Mouse (Mus musculus) brown adipose tissue, adult 24 weeks (tissue): Measurements from ENCODE around the gene Zdhhc12. TPM values are rescaled to one million over a fixed set of nuclear protein-coding genes. Genes with fewer than 3 reads are reported as not detected.

Experiments
- H3K27ac ChIP-seq: fragments of 200-500 bp; replicated peaks from 2 replicates; pipeline ENCODE4 v1.5.1; 2012; ENCODE audit warnings: low read depth, mild to moderate bottlenecking, low read length
- H3K4me1 ChIP-seq: fragments of 200-500 bp; 2 replicates; pipeline ENCODE4 v1.6.1; 2012; ENCODE audit warnings: low read length, mixed read lengths; ENCODE audit not compliant: control insufficient read depth, insufficient read depth, insufficient read length
- H3K4me3 ChIP-seq: fragments of 200-500 bp; 2 replicates; pipeline ENCODE4 v1.5.1; 2012; ENCODE audit warnings: low read depth, mild to moderate bottlenecking, low read length, moderate library complexity; ENCODE audit not compliant: insufficient read depth
- polyA plus RNA-seq: library from polyadenylated mRNA; stranded (reverse); fragments of >200 nt; gene quantifications from 2 replicates; pipeline ENCODE4 v1.2.4, GENCODE M21; 2012; ENCODE audit not compliant: missing spikeins, insufficient read depth, insufficient read length

Gene Zdhhc12
- polyA plus RNA-seq, 1 experiment, result 5.7 TPM

DNA sequence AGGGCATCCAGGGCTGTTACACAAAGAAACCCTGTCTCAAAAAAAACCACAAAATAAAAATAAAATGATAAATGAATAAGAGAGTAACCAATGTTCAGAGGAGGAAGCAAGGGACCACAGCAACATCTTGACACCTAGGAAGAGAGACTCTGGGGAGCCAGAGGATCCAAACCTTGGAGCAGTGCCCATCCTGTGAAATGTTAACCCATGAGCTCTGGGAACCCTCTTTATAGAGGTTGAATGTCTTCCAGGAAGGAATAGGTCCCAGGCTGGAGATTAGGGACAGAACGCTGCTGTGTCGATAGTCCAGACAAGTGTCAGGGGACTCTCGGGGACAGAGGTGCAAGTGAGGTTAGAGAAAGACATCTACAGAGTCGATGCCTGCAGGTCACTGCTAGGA lies 26.8 kb upstream of the Zdhhc12 start:
- H3K4me1 ChIP-seq, result no peaks in the 10 kb centered on the region
- no peak overlapping the region for H3K4me3 ChIP-seq
- no peak overlapping the region for H3K27ac ChIP-seq

DNA sequence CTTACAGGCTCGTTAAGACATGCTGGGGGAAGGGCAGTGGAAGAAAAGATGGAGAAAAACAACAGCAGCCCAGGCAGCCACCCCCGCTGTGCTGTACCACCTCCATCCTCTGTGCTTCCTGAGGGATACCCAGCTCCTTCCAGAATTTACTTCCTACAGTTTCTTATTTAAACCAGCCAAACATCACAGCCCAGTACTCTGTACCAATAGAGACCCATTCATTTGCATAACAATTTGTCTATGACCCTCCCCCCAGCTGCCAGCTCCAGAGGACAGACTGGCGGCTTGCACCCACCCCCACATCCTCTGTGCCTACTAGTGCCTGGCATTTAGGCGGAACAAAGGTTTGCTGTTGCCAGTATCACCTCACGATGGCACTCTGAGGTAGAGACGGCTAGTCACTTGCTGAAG lies 26.2 kb upstream of the Zdhhc12 start:
- H3K4me1 ChIP-seq, result no peaks in the 10 kb centered on the region
- no peak overlapping the region for H3K27ac ChIP-seq
- H3K4me3 ChIP-seq, result no peak overlapping the region

DNA sequence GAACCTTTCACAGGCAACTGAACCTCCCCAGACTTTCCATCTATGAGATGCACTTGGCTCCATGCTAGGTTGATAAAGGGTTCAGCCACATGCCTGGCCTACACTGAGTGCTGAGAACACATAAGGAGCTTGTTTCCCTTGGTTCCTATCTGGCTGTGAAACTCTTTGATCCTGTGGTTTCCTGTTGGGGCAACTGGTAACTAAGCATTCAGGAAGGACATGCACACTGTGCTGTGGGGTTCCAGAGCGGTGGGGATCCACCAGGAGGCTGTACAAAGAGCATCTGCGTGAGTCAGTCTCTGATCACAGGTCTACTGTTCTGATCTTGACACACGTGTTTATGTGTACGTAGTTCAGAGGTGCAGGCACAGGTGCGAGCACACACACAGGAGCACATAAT lies 19.1 kb upstream of the Zdhhc12 start:
- no peak overlapping the region for H3K27ac ChIP-seq
- H3K4me3 ChIP-seq, result no peak overlapping the region
- H3K4me1 ChIP-seq, result no peaks in the 10 kb centered on the region

DNA sequence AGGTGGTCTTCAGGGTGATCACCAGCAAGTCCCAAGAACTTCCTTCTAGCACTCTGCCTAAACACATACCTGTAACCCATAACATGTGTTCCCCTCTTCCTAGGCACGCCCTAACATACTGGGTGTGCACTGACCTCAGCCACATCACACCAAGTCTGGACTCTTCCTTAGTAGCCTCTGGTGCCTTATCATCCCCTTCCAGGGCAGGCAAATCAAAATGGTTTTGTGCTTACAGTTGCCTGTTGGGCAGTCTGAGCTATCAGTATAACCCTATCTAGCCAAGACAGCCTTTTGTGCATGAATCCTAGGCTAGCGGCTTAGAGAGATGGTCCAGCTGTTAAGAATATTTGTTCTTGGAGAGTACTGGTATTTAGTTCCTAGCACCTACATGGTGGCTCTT lies 18.1 kb upstream of the Zdhhc12 start:
- H3K4me1 ChIP-seq, result no peaks in the 10 kb centered on the region
- no peak overlapping the region for H3K4me3 ChIP-seq
- H3K27ac ChIP-seq, result no peak overlapping the region

DNA sequence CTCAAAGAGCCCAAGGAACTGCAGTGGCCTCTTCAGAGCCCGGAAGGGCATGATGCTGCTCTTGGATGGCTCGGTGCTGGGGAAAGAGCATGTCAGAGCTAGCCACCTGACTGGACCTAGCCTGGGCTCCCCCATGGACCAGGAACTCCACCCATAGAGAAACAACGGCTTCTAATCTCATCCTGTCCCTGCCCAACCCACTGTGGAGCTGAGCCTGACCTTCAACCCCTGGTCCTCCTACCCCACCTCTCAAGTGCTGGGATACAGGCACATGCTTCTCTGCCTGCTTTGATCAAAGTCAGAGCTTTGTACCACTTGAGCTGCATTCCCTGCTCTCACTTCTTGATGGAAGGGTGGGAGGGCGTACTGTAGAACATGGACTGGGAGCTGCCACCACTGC lies 14.8 kb upstream of the Zdhhc12 start:
- no peak overlapping the region for H3K27ac ChIP-seq
- H3K4me3 ChIP-seq, result no peak overlapping the region
- H3K4me1 ChIP-seq, result no peaks in the 10 kb centered on the region

- no peak overlapping the region for H3K4me3 ChIP-seq
- H3K27ac ChIP-seq, result peak overlapping the region; percentile 43
- H3K4me1 ChIP-seq, result no peaks in the 10 kb centered on the region
Measured at GRCm38 (mm10) chr2:30107646-30108045, 14.2 kb upstream of the Zdhhc12 start.

DNA sequence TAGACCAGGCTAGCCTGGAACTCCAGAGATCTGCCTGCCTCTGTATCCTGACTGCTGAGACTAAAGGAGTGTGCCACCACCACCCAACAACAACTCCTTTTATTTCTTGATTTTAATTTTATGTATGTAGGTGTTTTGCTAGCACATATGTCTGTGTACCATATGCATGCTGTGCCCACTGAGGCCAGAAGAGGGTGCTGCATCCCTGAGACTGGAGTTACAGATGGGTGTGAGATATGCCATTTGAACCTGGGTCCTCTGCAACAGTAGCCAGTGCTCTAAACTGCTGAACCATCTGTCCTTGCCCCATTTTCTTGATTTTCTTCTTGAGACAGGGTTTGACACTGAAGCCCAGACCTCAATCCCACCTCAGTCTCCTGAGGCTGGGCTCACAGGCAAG lies 12.9 kb upstream of the Zdhhc12 start:
- no peak overlapping the region for H3K4me3 ChIP-seq
- H3K4me1 ChIP-seq, result no peaks in the 10 kb centered on the region
- no peak overlapping the region for H3K27ac ChIP-seq

- Histone ChIP-seq H3K27ac (no peak overlapping the region), H3K4me3 (no peak overlapping the region), H3K4me1 (no peaks in the 10 kb centered on the region)
Measured at GRCm38 (mm10) chr2:30100214-30100613, 6.8 kb upstream of the Zdhhc12 start.

GRCm38 (mm10) chr2:30095882-30096527 lies 2.6 kb upstream of the Zdhhc12 start:
- Histone ChIP-seq H3K27ac (no peak overlapping the region), H3K4me1 (peaks cover 3% of the 10 kb centered on the region; the same call in 1 of the 2 replicates), H3K4me3 (no peak overlapping the region)

- Histone ChIP-seq H3K4me1 (peaks cover 3% of the 10 kb centered on the region; the same call in 1 of the 2 replicates), H3K4me3 (peak overlapping the region; percentile 62), H3K27ac (0 out of 2 replicates have a peak overlapping the region, but pooled peaks have one; percentile 1)
Measured at GRCm38 (mm10) chr2:30094208-30094588, 750 bp upstream of the Zdhhc12 start.

GRCm38 (mm10) chr2:30092280-30092918 lies 1.0 kb downstream of the Zdhhc12 start:
- H3K27ac ChIP-seq, result no peak overlapping the region

GRCm38 (mm10) chr2:30091521-30091920 lies 1.9 kb downstream of the Zdhhc12 start:
- Histone ChIP-seq H3K4me3 (no peak overlapping the region), H3K4me1 (peaks cover 3% of the 10 kb centered on the region; the same call in 1 of the 2 replicates), H3K27ac (no peak overlapping the region)

More at GRCm38 (mm10) chr2:30092280-30092918, 1.0 kb downstream of the Zdhhc12 start:
- peaks cover 3% of the 10 kb centered on the region; the same call in 1 of the 2 replicates for H3K4me1 ChIP-seq
- H3K4me3 ChIP-seq, result 0 out of 2 replicates have a peak overlapping the region, but pooled peaks have one; percentile 62

DNA sequence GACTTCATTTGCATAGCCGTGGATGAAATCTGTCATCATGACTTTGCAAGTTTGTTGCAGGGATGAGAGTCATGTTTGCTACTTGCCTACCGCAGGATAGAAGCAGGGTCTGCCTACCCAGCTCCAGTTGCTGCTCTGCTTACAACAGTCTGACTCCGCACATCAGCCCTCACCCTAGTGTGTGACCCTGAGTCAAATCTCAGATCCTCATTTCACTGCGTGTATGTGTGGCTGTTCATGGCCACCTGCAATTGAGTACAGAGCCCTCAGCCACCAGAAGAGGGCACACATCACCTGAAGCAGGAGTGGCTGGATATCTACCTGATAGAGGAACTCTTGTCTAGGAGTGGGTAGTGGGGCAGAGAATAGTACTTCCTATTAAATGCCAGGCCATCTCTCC lies 6.1 kb downstream of the Zdhhc12 start:
- H3K4me3 ChIP-seq, result no peak overlapping the region
- H3K27ac ChIP-seq, result no peak overlapping the region
- H3K4me1 ChIP-seq, result no peaks in the 10 kb centered on the region

- no peak overlapping the region for H3K27ac ChIP-seq
- H3K4me1 ChIP-seq, result no peaks in the 10 kb centered on the region
- no peak overlapping the region for H3K4me3 ChIP-seq
Measured at GRCm38 (mm10) chr2:30084632-30085031, 8.8 kb downstream of the Zdhhc12 start.

- Histone ChIP-seq H3K27ac (no peak overlapping the region), H3K4me1 (no peaks in the 10 kb centered on the region), H3K4me3 (no peak overlapping the region)
Measured at GRCm38 (mm10) chr2:30084113-30084512, 9.3 kb downstream of the Zdhhc12 start.
